In the genomic region with DNA sequence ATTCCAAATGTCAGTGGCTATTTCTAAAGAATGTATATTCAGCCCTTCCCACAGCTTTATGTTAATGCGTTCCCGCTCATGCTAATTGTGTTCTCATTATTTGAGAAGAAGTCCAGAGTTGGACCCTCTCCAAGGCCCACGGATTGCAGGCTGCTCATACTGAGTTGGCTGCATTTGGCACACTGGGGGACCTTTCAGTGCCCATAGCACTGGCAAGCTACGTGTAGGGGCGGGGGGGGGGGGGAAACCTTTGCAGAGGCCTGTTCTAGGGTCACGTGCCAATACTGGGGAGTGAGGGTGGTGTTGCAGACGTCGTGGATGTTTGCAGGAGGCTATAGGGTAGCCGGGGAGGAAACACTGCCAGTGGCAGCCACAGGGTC, we compare ENCODE assay signal across 10 mouse cellular contexts.
DNase-seq lines count a peak whose midpoint lies in the region; ATAC-seq lines count a peak whose summit lies in the region.
"Had no signal": no experiment of that assay in that cellular context is flagged by ENCODE, and none has a peak within 500 bp of the region (broad histone marks: within the 10 kb centered on the region; RNA-seq: fewer than 3 reads in every experiment).

No protein-coding gene starts in this region.

- no peak overlapping the region for H3K9ac ChIP-seq in heart, embryonic 16.5 days (ENCODE audit: low read length)

- no peak for DNase-seq in heart, postnatal 36 days
- peak; percentile 52 for DNase-seq in right cerebral cortex, adult 18-20 months
- DNase-seq in right cerebral cortex, postnatal 25 days = no peak
- DNase-seq in left cerebral cortex, postnatal 25 days (ENCODE audit: low spot score in 2 of 2) = peak; percentile 32 to 85
- peak; percentile 50 for DNase-seq in telencephalon, adult 2 months (ENCODE audit: low read depth, low spot score)
- no peak for DNase-seq in ovary, adult 18-20 months (ENCODE audit: low spot score)
- DNase-seq in embryo, embryonic 9.5 days (ENCODE audit: extremely low spot score) = no peak
- DNase-seq: adrenal gland, postnatal 10 days; heart, adult 2 months had no signal

- no peak overlapping the region for H3K4me3 ChIP-seq in heart, embryonic 16.5 days (ENCODE audit: low read length)
- H3K4me3 ChIP-seq: heart, adult 2 months had no signal

- H3K4me1 ChIP-seq in heart, embryonic 16.5 days (ENCODE audit: control insufficient read depth, insufficient read depth, low read length) = no peaks in the 10 kb centered on the region

- no peak overlapping the region for H3K27ac ChIP-seq in heart, embryonic 16.5 days (ENCODE audit: low read length)
- H3K27ac ChIP-seq: heart, adult 2 months had no signal

- H3K27me3 ChIP-seq in heart, embryonic 16.5 days (ENCODE audit: control insufficient read depth, insufficient read depth, low read length) = no peaks in the 10 kb centered on the region

- H3K36me3 ChIP-seq in heart, embryonic 16.5 days (ENCODE audit: control insufficient read depth, insufficient read depth) = no peaks in the 10 kb centered on the region

- peak overlapping the region; percentile 6; the same call in 1 of the 2 replicates for H3K4me2 ChIP-seq in heart, embryonic 16.5 days (ENCODE audit: low read depth, low read length)

- WGBS in heart, embryonic 16.5 days = 24% methylated on average over 9 of the region's 9 CpGs

- H3K9me3 ChIP-seq in heart, embryonic 16.5 days (replicated peaks; ENCODE audit: control insufficient read depth, low read length) = no peaks in the 10 kb centered on the region

- ATAC-seq in heart, embryonic 16.5 days (replicated peaks; ENCODE audit: extremely low read depth, insufficient read depth, low FRiP score) = no peak

- intact Hi-C loops in heart, postnatal 36 days (cut with DNase I) = no loop called here
- intact Hi-C loops in left cerebral cortex, postnatal 25 days (cut with DNase I) = loop anchor here (1.0 to 10.0 kb wide), 2 partner anchors 248 to 288 kb away; no protein-coding TSS in a partner anchor

Comparison
In these comparisons a context has a peak if more than half of its experiments do, and no peak if none do; other contexts are left out.
1. DNase-seq: peak in right cerebral cortex, adult 18-20 months (single experiment), left cerebral cortex, postnatal 25 days (2 of 2) and telencephalon, adult 2 months (single experiment); none in heart, postnatal 36 days (0 of 2), right cerebral cortex, postnatal 25 days (single experiment), ovary, adult 18-20 months (single experiment) and embryo, embryonic 9.5 days (single experiment).